Mouse (Mus musculus): ENCODE results near the gene Hrasls.

DNA sequence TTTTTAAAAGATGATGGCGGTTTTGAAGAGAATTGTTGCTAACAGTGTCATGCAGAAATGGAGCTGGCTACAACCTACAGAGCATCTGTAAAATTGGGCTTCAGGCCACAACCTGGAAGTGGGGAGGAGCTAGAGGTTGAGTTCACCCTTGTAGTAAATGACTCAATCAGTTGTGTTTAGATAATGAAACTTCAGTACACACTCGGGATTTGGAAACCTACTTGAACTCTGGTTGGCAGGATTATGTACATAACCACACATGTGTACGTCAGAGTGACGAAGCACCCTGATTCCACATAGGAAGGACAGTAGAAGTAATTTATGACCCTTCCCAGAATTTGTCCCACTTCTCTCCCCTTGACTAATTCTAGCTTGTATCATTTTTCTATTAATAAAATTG is 44.8 kb downstream of the Hrasls start:
- no peak for TF ChIP-seq POLR2A (IDR thresholded peaks at IDR 0.05; ENCODE audit: borderline replicate concordance, extremely low read depth, insufficient read depth, insufficient read length, poor library complexity, severe bottlenecking)
- TF ChIP-seq CTCF (IDR thresholded peaks at IDR 0.05; ENCODE audit: borderline replicate concordance, extremely low read depth, insufficient read depth, insufficient read length), result no peak

Measured in brain, embryonic 14.5 days (tissue).